Mouse (Mus musculus): ENCODE results near the gene Bad. TPM values are rescaled to one million over a fixed set of nuclear protein-coding genes. Genes with fewer than 3 reads are reported as not detected.

Bad gene
- polyA plus RNA-seq, 1 experiment from 2014 or later, result 69.1 TPM

- H3K9me3 ChIP-seq (ENCODE audit: control insufficient read depth, low read depth, low read length), result no peaks in the 10 kb centered on the region
- H3K27me3 ChIP-seq (ENCODE audit: control insufficient read depth, insufficient read depth, low read length), result no peaks in the 10 kb centered on the region
- peaks cover 27% of the 10 kb centered on the region for H3K36me3 ChIP-seq (ENCODE audit: control insufficient read depth, insufficient read depth, low read length)
- peak overlapping the region; percentile 66 for H3K27ac ChIP-seq (ENCODE audit: low read length)
- H3K4me2 ChIP-seq (replicated peaks; ENCODE audit: low read depth, low read length), result peak overlapping the region; percentile 76
- WGBS, result 8% methylated on average over 11 of the region's 11 CpGs
- peak overlapping the region; percentile 60 for H3K9ac ChIP-seq (replicated peaks; ENCODE audit: low read depth, low read length)
- no peak for ATAC-seq (ENCODE audit: insufficient number of reproducible peaks, insufficient read depth, low FRiP score, low read depth)
- H3K4me1 ChIP-seq (ENCODE audit: control insufficient read depth, insufficient read depth, low read length), result peaks cover 30% of the 10 kb centered on the region
- peak overlapping the region; percentile 67 for H3K4me3 ChIP-seq (ENCODE audit: low read depth, low read length)
These were observed 37.4 kb downstream of the Bad start for GRCm38 (mm10) chr19:6979001-6979479.

- H3K27ac ChIP-seq (ENCODE audit: low read length), result peak overlapping the region; percentile 82
- H3K4me3 ChIP-seq (ENCODE audit: low read depth, low read length), result peak overlapping the region; percentile 67
- ATAC-seq (ENCODE audit: insufficient number of reproducible peaks, insufficient read depth, low FRiP score, low read depth), result peak; percentile 89
- H3K27me3 ChIP-seq (ENCODE audit: control insufficient read depth, insufficient read depth, low read length), result no peaks in the 10 kb centered on the region
- peak overlapping the region; percentile 60 for H3K9ac ChIP-seq (replicated peaks; ENCODE audit: low read depth, low read length)
- under 1% methylated on average over 58 of the region's 59 CpGs for WGBS
- peaks cover 28% of the 10 kb centered on the region for H3K36me3 ChIP-seq (ENCODE audit: control insufficient read depth, insufficient read depth, low read length)
- H3K9me3 ChIP-seq (ENCODE audit: control insufficient read depth, low read depth, low read length), result no peaks in the 10 kb centered on the region
- H3K4me2 ChIP-seq (replicated peaks; ENCODE audit: low read depth, low read length), result peak overlapping the region; percentile 76
- peaks cover 30% of the 10 kb centered on the region for H3K4me1 ChIP-seq (ENCODE audit: control insufficient read depth, insufficient read depth, low read length)
These were observed 38.1 kb downstream of the Bad start for GRCm38 (mm10) chr19:6979486-6980380.

GRCm38 (mm10) chr19:6980381-6981093, 38.9 kb downstream of the Bad start, which contains the start of gene Fkbp2:
Gene Fkbp2 (minus strand): TSS chr19:6980501.
- no peaks in the 10 kb centered on the region for H3K27me3 ChIP-seq (ENCODE audit: control insufficient read depth, insufficient read depth, low read length)
- H3K27ac ChIP-seq (ENCODE audit: low read length), result peak within 1 kb of the TSS; percentile 82
- H3K4me1 ChIP-seq (ENCODE audit: control insufficient read depth, insufficient read depth, low read length), result peaks cover 30% of the 10 kb centered on the region
- WGBS, result 2% methylated on average over 38 of the region's 38 CpGs
- peak within 1 kb of the TSS; percentile 67 for H3K4me3 ChIP-seq (ENCODE audit: low read depth, low read length)
- peaks cover 36% of the 10 kb centered on the region for H3K36me3 ChIP-seq (ENCODE audit: control insufficient read depth, insufficient read depth, low read length)
- ATAC-seq (ENCODE audit: insufficient number of reproducible peaks, insufficient read depth, low FRiP score, low read depth), result peak; percentile 88
- peak within 1 kb of the TSS; percentile 60 for H3K9ac ChIP-seq (replicated peaks; ENCODE audit: low read depth, low read length)
- peak within 1 kb of the TSS; percentile 76 for H3K4me2 ChIP-seq (replicated peaks; ENCODE audit: low read depth, low read length)
- H3K9me3 ChIP-seq (ENCODE audit: control insufficient read depth, low read depth, low read length), result no peaks in the 10 kb centered on the region

- H3K9me3 ChIP-seq (ENCODE audit: control insufficient read depth, low read depth, low read length), result no peaks in the 10 kb centered on the region
- no peak overlapping the region for H3K27ac ChIP-seq (ENCODE audit: low read length)
- no peak overlapping the region for H3K9ac ChIP-seq (replicated peaks; ENCODE audit: low read depth, low read length)
- peaks cover 36% of the 10 kb centered on the region for H3K36me3 ChIP-seq (ENCODE audit: control insufficient read depth, insufficient read depth, low read length)
- no peaks in the 10 kb centered on the region for H3K27me3 ChIP-seq (ENCODE audit: control insufficient read depth, insufficient read depth, low read length)
- H3K4me2 ChIP-seq (replicated peaks; ENCODE audit: low read depth, low read length), result peak overlapping the region; percentile 76; the same call in 1 of the 2 replicates
- H3K4me1 ChIP-seq (ENCODE audit: control insufficient read depth, insufficient read depth, low read length), result peaks cover 26% of the 10 kb centered on the region
- ATAC-seq (ENCODE audit: insufficient number of reproducible peaks, insufficient read depth, low FRiP score, low read depth), result no peak
- H3K4me3 ChIP-seq (ENCODE audit: low read depth, low read length), result 0 out of 2 replicates have a peak overlapping the region, but pooled peaks have one; percentile 67
- WGBS, result 89% methylated on average over 4 of the region's 4 CpGs
These were observed 39.8 kb downstream of the Bad start for GRCm38 (mm10) chr19:6981465-6981864.

GRCm38 (mm10) chr19:6983621-6984020, 42.0 kb downstream of the Bad start:
- 94% methylated on average over 5 of the region's 5 CpGs for WGBS
- H3K4me3 ChIP-seq (ENCODE audit: low read depth, low read length), result no peak overlapping the region
- no peaks in the 10 kb centered on the region for H3K27me3 ChIP-seq (ENCODE audit: control insufficient read depth, insufficient read depth, low read length)
- peaks cover 23% of the 10 kb centered on the region; the same call in 1 of the 2 replicates for H3K36me3 ChIP-seq (ENCODE audit: control insufficient read depth, insufficient read depth, low read length)
- H3K27ac ChIP-seq (ENCODE audit: low read length), result no peak overlapping the region
- H3K4me2 ChIP-seq (replicated peaks; ENCODE audit: low read depth, low read length), result no peak overlapping the region
- ATAC-seq (ENCODE audit: insufficient number of reproducible peaks, insufficient read depth, low FRiP score, low read depth), result no peak
- H3K9me3 ChIP-seq (ENCODE audit: control insufficient read depth, low read depth, low read length), result no peaks in the 10 kb centered on the region
- H3K4me1 ChIP-seq (ENCODE audit: control insufficient read depth, insufficient read depth, low read length), result peaks cover 28% of the 10 kb centered on the region
- H3K9ac ChIP-seq (replicated peaks; ENCODE audit: low read depth, low read length), result no peak overlapping the region

- WGBS, result 87% methylated on average over 19 of the region's 19 CpGs
- Histone ChIP-seq H3K4me2 (replicated peaks; ENCODE audit: low read depth, low read length) (no peak overlapping the region), H3K9ac (replicated peaks; ENCODE audit: low read depth, low read length) (no peak overlapping the region), H3K36me3 (ENCODE audit: control insufficient read depth, insufficient read depth, low read length) (peaks cover 23% of the 10 kb centered on the region; the same call in 1 of the 2 replicates), H3K4me1 (ENCODE audit: control insufficient read depth, insufficient read depth, low read length) (peaks cover 20% of the 10 kb centered on the region), H3K27ac (ENCODE audit: low read length) (no peak overlapping the region), H3K4me3 (ENCODE audit: low read depth, low read length) (no peak overlapping the region), H3K9me3 (ENCODE audit: control insufficient read depth, low read depth, low read length) (no peaks in the 10 kb centered on the region), H3K27me3 (ENCODE audit: control insufficient read depth, insufficient read depth, low read length) (no peaks in the 10 kb centered on the region)
- no peak for ATAC-seq (ENCODE audit: insufficient number of reproducible peaks, insufficient read depth, low FRiP score, low read depth)
These were observed 43.6 kb downstream of the Bad start for GRCm38 (mm10) chr19:6985300-6985699.

- peak overlapping the region; percentile 87; the same call in 1 of the 2 replicates for H3K9ac ChIP-seq (replicated peaks; ENCODE audit: low read depth, low read length)
- no peak overlapping the region; the same call in 1 of the 2 replicates for H3K27ac ChIP-seq (ENCODE audit: low read length)
- no peaks in the 10 kb centered on the region for H3K9me3 ChIP-seq (ENCODE audit: control insufficient read depth, low read depth, low read length)
- peaks cover 23% of the 10 kb centered on the region; the same call in 1 of the 2 replicates for H3K36me3 ChIP-seq (ENCODE audit: control insufficient read depth, insufficient read depth, low read length)
- WGBS, result 78% methylated on average over 10 of the region's 10 CpGs
- no peak for ATAC-seq (ENCODE audit: insufficient number of reproducible peaks, insufficient read depth, low FRiP score, low read depth)
- H3K27me3 ChIP-seq (ENCODE audit: control insufficient read depth, insufficient read depth, low read length), result no peaks in the 10 kb centered on the region
- H3K4me3 ChIP-seq (ENCODE audit: low read depth, low read length), result peak overlapping the region; percentile 80
- peak overlapping the region; percentile 89 for H3K4me2 ChIP-seq (replicated peaks; ENCODE audit: low read depth, low read length)
- H3K4me1 ChIP-seq (ENCODE audit: control insufficient read depth, insufficient read depth, low read length), result peaks cover 18% of the 10 kb centered on the region
These were observed 44.5 kb downstream of the Bad start for GRCm38 (mm10) chr19:6985951-6986708.

Measured in stomach, embryonic 14.5 days (tissue).